Mouse (Mus musculus) heart, embryonic 12.5 days (tissue): ENCODE results near the gene Tmsb10. TPM values are rescaled to one million over a fixed set of nuclear protein-coding genes. Genes with fewer than 3 reads are reported as not detected.

ENCODE experiments used
- polyA plus RNA-seq: library from polyadenylated mRNA; unstranded; fragments of >200 nt; fragmentation: Nextera tagmentation; extraction: Ambion mirVana; gene quantifications from 2 replicates; pipeline ENCODE4 v1.2.1, GENCODE M21; 2016

Gene Tmsb10
- polyA plus RNA-seq, 1 experiment from 2014 or later = 2,375 TPM

Other genes with a start within 250 kb of the Tmsb10 start
- 18.5 and 20.2 TPM in 2 replicates for gene Tcf7l1, start 169.5 kb downstream of the Tmsb10 start, polyA plus RNA-seq
- 46.2 and 50.8 TPM in 2 replicates for gene Kcmf1, start 58.8 kb downstream of the Tmsb10 start, polyA plus RNA-seq